17 mouse cellular contexts compared by ENCODE assay signal in the genomic region with DNA sequence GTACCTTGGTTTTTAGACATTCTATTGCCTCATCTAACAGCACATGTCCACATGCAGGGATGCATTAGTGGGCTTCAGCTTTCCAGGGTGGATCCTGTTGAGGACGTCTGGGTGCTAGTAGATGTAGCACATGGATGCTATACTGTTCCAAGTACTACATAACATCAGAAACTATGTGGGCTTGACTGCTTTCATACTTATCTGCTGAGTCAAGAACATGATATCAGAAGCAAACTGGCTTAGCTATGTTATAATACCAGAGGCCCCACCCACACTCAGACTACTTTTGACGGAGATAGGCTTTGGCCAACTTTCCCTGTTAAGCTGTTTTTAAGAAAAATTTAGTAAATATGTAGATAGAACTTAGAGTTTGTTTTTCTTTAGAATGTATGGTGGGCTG. TPM values are rescaled to one million over a fixed set of nuclear protein-coding genes. Genes with fewer than 3 reads are reported as not detected.
DNase-seq lines count a peak whose midpoint lies in the region; ATAC-seq and TF ChIP-seq lines count a peak whose summit lies in the region.
"Had no signal": no experiment of that assay in that cellular context is flagged by ENCODE, and none has a peak within 500 bp of the region (broad histone marks: within the 10 kb centered on the region; RNA-seq: fewer than 3 reads in every experiment).

No protein-coding gene starts in this region.

- no peaks in the 10 kb centered on the region for H3K27me3 ChIP-seq in forebrain, embryonic 11.5 days (ENCODE audit: control insufficient read depth, insufficient read depth, low read length)
- no peaks in the 10 kb centered on the region for H3K27me3 ChIP-seq in forebrain, embryonic 14.5 days (replicated peaks; ENCODE audit: control insufficient read depth, insufficient read depth, low read length)
- no peaks in the 10 kb centered on the region for H3K27me3 ChIP-seq in lung, embryonic 14.5 days (ENCODE audit: insufficient read depth, low read length)
- 0 out of 2 replicates have a peak, but pooled peaks cover 4% of the 10 kb centered on the region for H3K27me3 ChIP-seq in liver, embryonic 15.5 days
- H3K27me3 ChIP-seq in hindbrain, postnatal 0 days (ENCODE audit: insufficient read depth, low read length), result no peaks in the 10 kb centered on the region
- H3K27me3 ChIP-seq: limb, embryonic 12.5 days had no signal

- peak overlapping the region; percentile 8; the same call in 1 of the 2 replicates for H3K4me2 ChIP-seq in forebrain, embryonic 11.5 days (ENCODE audit: low read depth, low read length, severe bottlenecking)
- no peak overlapping the region for H3K4me2 ChIP-seq in forebrain, embryonic 14.5 days (ENCODE audit: low read length)
- peak overlapping the region; percentile 46 for H3K4me2 ChIP-seq in lung, embryonic 14.5 days
- peak overlapping the region; percentile 81 for H3K4me2 ChIP-seq in liver, embryonic 15.5 days
- no peak overlapping the region for H3K4me2 ChIP-seq in hindbrain, postnatal 0 days (ENCODE audit: low read depth, low read length)

- 82% methylated on average over 2 of the region's 2 CpGs for WGBS in forebrain, embryonic 11.5 days
- 89% methylated on average over 2 of the region's 2 CpGs for WGBS in forebrain, embryonic 14.5 days
- 74% methylated on average over 2 of the region's 2 CpGs for WGBS in lung, embryonic 14.5 days
- WGBS in lung, adult 2 months, result 58% methylated on average over 2 of the region's 2 CpGs
- WGBS in liver, embryonic 15.5 days (ENCODE audit: insufficient replicate concordance), result 27% methylated on average over 2 of the region's 2 CpGs
- WGBS in hindbrain, postnatal 0 days, result 86% methylated on average over 2 of the region's 2 CpGs

- peak; percentile 18 for DNase-seq in forebrain, embryonic 11.5 days (ENCODE audit: low spot score)
- no peak for DNase-seq in forebrain, embryonic 14.5 days (ENCODE audit: low spot score)
- DNase-seq in lung, embryonic 14.5 days, result no peak
- DNase-seq in lung, adult 2 months, result no peak
- DNase-seq in c-Kit-positive CD71-positive TER-119-positive erythroid progenitor cells, embryonic 14.5 days (ENCODE audit: low spot score), result peak; percentile 77
- no peak for DNase-seq in urinary bladder, postnatal 4 days (ENCODE audit: low spot score in 2 of 2)
- no peak for DNase-seq in hindbrain, postnatal 0 days (ENCODE audit: low spot score)
- DNase-seq: forebrain, postnatal 0 days; gastrocnemius, postnatal 36 days; thymus, postnatal 36 days had no signal

- no peak overlapping the region for H3K9ac ChIP-seq in forebrain, embryonic 11.5 days (ENCODE audit: low read length)
- H3K9ac ChIP-seq in forebrain, embryonic 14.5 days (ENCODE audit: low read length), result no peak overlapping the region
- no peak overlapping the region for H3K9ac ChIP-seq in lung, embryonic 14.5 days
- H3K9ac ChIP-seq in liver, embryonic 15.5 days, result peak overlapping the region; percentile 61
- H3K9ac ChIP-seq in hindbrain, postnatal 0 days (replicated peaks; ENCODE audit: low read length), result no peak overlapping the region
- H3K9ac ChIP-seq: forebrain, postnatal 0 days; limb, embryonic 12.5 days had no signal

- peaks cover 4% of the 10 kb centered on the region for H3K4me1 ChIP-seq in forebrain, embryonic 11.5 days (replicated peaks; ENCODE audit: control insufficient read depth, insufficient read depth, low read length)
- H3K4me1 ChIP-seq in forebrain, embryonic 14.5 days (ENCODE audit: control insufficient read depth, insufficient read depth, low read length), result peaks cover 9% of the 10 kb centered on the region; the same call in 1 of the 2 replicates
- H3K4me1 ChIP-seq in lung, embryonic 14.5 days (ENCODE audit: insufficient read depth), result peaks cover 8% of the 10 kb centered on the region
- H3K4me1 ChIP-seq in lung, adult 2 months (ENCODE audit: control insufficient read depth, insufficient read depth, low read length), result no peaks in the 10 kb centered on the region
- peaks cover 28% of the 10 kb centered on the region for H3K4me1 ChIP-seq in liver, embryonic 15.5 days (replicated peaks)
- peaks cover 5% of the 10 kb centered on the region; the same call in 1 of the 2 replicates for H3K4me1 ChIP-seq in hindbrain, postnatal 0 days (ENCODE audit: insufficient read depth, low read length)

- H3K27ac ChIP-seq in forebrain, embryonic 11.5 days (ENCODE audit: low read depth, low read length), result no peak overlapping the region
- no peak overlapping the region for H3K27ac ChIP-seq in forebrain, embryonic 14.5 days (ENCODE audit: low read depth, low read length)
- no peak overlapping the region for H3K27ac ChIP-seq in lung, embryonic 14.5 days (ENCODE audit: low read depth)
- peak overlapping the region; percentile 94 for H3K27ac ChIP-seq in liver, embryonic 15.5 days (replicated peaks)
- H3K27ac ChIP-seq in hindbrain, postnatal 0 days, result no peak overlapping the region
- H3K27ac ChIP-seq: limb, embryonic 12.5 days had no signal

- ATAC-seq in forebrain, embryonic 11.5 days (replicated peaks; ENCODE audit: low FRiP score), result no peak
- ATAC-seq in forebrain, embryonic 14.5 days, result no peak
- ATAC-seq in lung, embryonic 14.5 days (ENCODE audit: insufficient read depth), result no peak
- peak; percentile 69 for ATAC-seq in liver, embryonic 15.5 days (ENCODE audit: insufficient read depth)
- no peak for ATAC-seq in hindbrain, postnatal 0 days
- ATAC-seq: forebrain, postnatal 0 days; hindbrain, embryonic 16.5 days had no signal

- H3K9me3 ChIP-seq in forebrain, embryonic 11.5 days (ENCODE audit: control insufficient read depth, low read length), result no peaks in the 10 kb centered on the region
- H3K9me3 ChIP-seq in forebrain, embryonic 14.5 days (replicated peaks; ENCODE audit: control insufficient read depth, low read length), result no peaks in the 10 kb centered on the region
- H3K9me3 ChIP-seq in lung, embryonic 14.5 days (ENCODE audit: low read depth, low read length), result no peaks in the 10 kb centered on the region
- no peaks in the 10 kb centered on the region for H3K9me3 ChIP-seq in liver, embryonic 15.5 days (replicated peaks)
- H3K9me3 ChIP-seq in hindbrain, postnatal 0 days (ENCODE audit: low read length), result no peaks in the 10 kb centered on the region
- H3K9me3 ChIP-seq: limb, embryonic 12.5 days had no signal

- peaks cover 16% of the 10 kb centered on the region for H3K36me3 ChIP-seq in forebrain, embryonic 11.5 days (ENCODE audit: control insufficient read depth, insufficient read depth, low read length)
- H3K36me3 ChIP-seq in forebrain, embryonic 14.5 days (ENCODE audit: control insufficient read depth, insufficient read depth, low read length), result peaks cover 37% of the 10 kb centered on the region
- peaks cover 48% of the 10 kb centered on the region for H3K36me3 ChIP-seq in lung, embryonic 14.5 days (ENCODE audit: insufficient read depth)
- H3K36me3 ChIP-seq in liver, embryonic 15.5 days (replicated peaks), result peaks cover 54% of the 10 kb centered on the region
- H3K36me3 ChIP-seq in hindbrain, postnatal 0 days (ENCODE audit: insufficient read depth, low read length), result peaks cover 13% of the 10 kb centered on the region; the same call in 1 of the 2 replicates

- no peak for TF ChIP-seq CTCF in lung, embryonic 14.5 days (IDR thresholded peaks at IDR 0.05; ENCODE audit: low read depth)
- TF ChIP-seq CTCF in lung, adult 2 months (IDR thresholded peaks at IDR 0.05; ENCODE audit: insufficient read depth, low read length), result no peak
- TF ChIP-seq CTCF in hindbrain, postnatal 0 days (IDR thresholded peaks at IDR 0.05; ENCODE audit: low read depth), result no peak

- no peak overlapping the region for H3K4me3 ChIP-seq in forebrain, embryonic 11.5 days (ENCODE audit: low read depth, low read length)
- H3K4me3 ChIP-seq in forebrain, embryonic 14.5 days (ENCODE audit: low read depth, low read length), result no peak overlapping the region
- no peak overlapping the region for H3K4me3 ChIP-seq in lung, embryonic 14.5 days (ENCODE audit: low read depth, low read length)
- no peak overlapping the region for H3K4me3 ChIP-seq in lung, adult 2 months (replicated peaks; ENCODE audit: extremely low read depth, low read depth, low read length)
- peak overlapping the region; percentile 94 for H3K4me3 ChIP-seq in liver, embryonic 15.5 days (replicated peaks)
- no peak overlapping the region for H3K4me3 ChIP-seq in hindbrain, postnatal 0 days (ENCODE audit: low read length)

- no peak for TF ChIP-seq POLR2A in lung, adult 2 months (IDR thresholded peaks at IDR 0.05; ENCODE audit: borderline replicate concordance, extremely low read depth, low read depth, low read length)

RNA-seq across cellular contexts. Expression of a gene that starts 2.8 kb away (rescaled TPM):
- polyA plus RNA-seq in forebrain, embryonic 11.5 days (2014; fragmentation: Nextera tagmentation; extraction: Ambion mirVana), result 274 and 290 TPM in 2 replicates
- 96.7 and 98.6 TPM in 2 replicates for polyA plus RNA-seq in forebrain, embryonic 14.5 days (2014; fragmentation: Nextera tagmentation; extraction: Ambion mirVana)
- 200 and 220 TPM in 2 replicates for polyA plus RNA-seq in lung, embryonic 14.5 days (2014; fragmentation: Nextera tagmentation; extraction: Ambion mirVana)
- polyA plus RNA-seq in lung, adult 2 months (2012; rRNA removed), result 5.9 and 7.2 TPM in 2 replicates
- 171 and 180 TPM in 2 replicates for polyA plus RNA-seq in liver, embryonic 15.5 days (2015; fragmentation: Nextera tagmentation; extraction: Ambion mirVana)
- 39.3 and 40.6 TPM in 2 replicates for total RNA-seq in hindbrain, postnatal 0 days (2014; rRNA removed)
- 41.0 and 41.2 TPM in 2 replicates for polyA plus RNA-seq in hindbrain, postnatal 0 days (2015; fragmentation: Nextera tagmentation; extraction: Ambion mirVana)

RNA-seq across cellular contexts. Expression of a gene that starts 37.2 kb away (rescaled TPM):
- polyA plus RNA-seq in forebrain, embryonic 11.5 days (2014; fragmentation: Nextera tagmentation; extraction: Ambion mirVana), result 1.0 and 1.5 TPM in 2 replicates
- polyA plus RNA-seq in forebrain, embryonic 14.5 days (2014; fragmentation: Nextera tagmentation; extraction: Ambion mirVana), result 0.46 TPM in 1 of 2 replicates, not detected in the other
- 0.37 and 0.45 TPM in 2 replicates for polyA plus RNA-seq in lung, embryonic 14.5 days (2014; fragmentation: Nextera tagmentation; extraction: Ambion mirVana)
- not detected in 2 replicates for polyA plus RNA-seq in lung, adult 2 months (2012; rRNA removed)
- polyA plus RNA-seq in liver, embryonic 15.5 days (2015; fragmentation: Nextera tagmentation; extraction: Ambion mirVana), result 0.23 and 0.46 TPM in 2 replicates
- total RNA-seq in hindbrain, postnatal 0 days (2014; rRNA removed), result not detected in 2 replicates
- 0.28 TPM in 2 replicates for polyA plus RNA-seq in hindbrain, postnatal 0 days (2015; fragmentation: Nextera tagmentation; extraction: Ambion mirVana)
- total RNA-seq: forebrain, postnatal 0 days; gastrocnemius, postnatal 36 days; layer of hippocampus, postnatal 10 days had no signal
- polyA plus RNA-seq: cortical plate, adult 2 months had no signal

RNA-seq across cellular contexts. Expression of a gene that starts 43.8 kb away (rescaled TPM):
- 0.11 and 0.40 TPM in 2 replicates for polyA plus RNA-seq in forebrain, embryonic 11.5 days (2014; fragmentation: Nextera tagmentation; extraction: Ambion mirVana)
- polyA plus RNA-seq in forebrain, embryonic 14.5 days (2014; fragmentation: Nextera tagmentation; extraction: Ambion mirVana), result 0.09 TPM in 1 of 2 replicates, not detected in the other
- 0.11 TPM in 2 replicates for polyA plus RNA-seq in lung, embryonic 14.5 days (2014; fragmentation: Nextera tagmentation; extraction: Ambion mirVana)
- polyA plus RNA-seq in lung, adult 2 months (2012; rRNA removed), result not detected in 2 replicates
- polyA plus RNA-seq in liver, embryonic 15.5 days (2015; fragmentation: Nextera tagmentation; extraction: Ambion mirVana), result 0.07 TPM in 2 replicates
- total RNA-seq in hindbrain, postnatal 0 days (2014; rRNA removed), result not detected in 2 replicates
- 0.14 TPM in 2 replicates for polyA plus RNA-seq in hindbrain, postnatal 0 days (2015; fragmentation: Nextera tagmentation; extraction: Ambion mirVana)
- total RNA-seq: ES-E14; forebrain, postnatal 0 days; gastrocnemius, postnatal 36 days; layer of hippocampus, postnatal 10 days had no signal
- polyA plus RNA-seq: cortical plate, adult 2 months; kidney, embryonic 16.5 days; limb, embryonic 12.5 days had no signal

RNA-seq across cellular contexts. Expression of a gene that starts 55.1 kb away (rescaled TPM):
- 0.09 and 0.12 TPM in 2 replicates for polyA plus RNA-seq in forebrain, embryonic 11.5 days (2014; fragmentation: Nextera tagmentation; extraction: Ambion mirVana)
- polyA plus RNA-seq in forebrain, embryonic 14.5 days (2014; fragmentation: Nextera tagmentation; extraction: Ambion mirVana), result 0.23 TPM in 1 of 2 replicates, not detected in the other
- polyA plus RNA-seq in lung, embryonic 14.5 days (2014; fragmentation: Nextera tagmentation; extraction: Ambion mirVana), result not detected in 2 replicates
- polyA plus RNA-seq in lung, adult 2 months (2012; rRNA removed), result not detected in 2 replicates
- polyA plus RNA-seq in liver, embryonic 15.5 days (2015; fragmentation: Nextera tagmentation; extraction: Ambion mirVana), result not detected in 2 replicates
- not detected in 2 replicates for total RNA-seq in hindbrain, postnatal 0 days (2014; rRNA removed)
- polyA plus RNA-seq in hindbrain, postnatal 0 days (2015; fragmentation: Nextera tagmentation; extraction: Ambion mirVana), result 0.05 and 0.18 TPM in 2 replicates
- total RNA-seq: ES-E14; gastrocnemius, postnatal 36 days; layer of hippocampus, postnatal 10 days had no signal
- polyA plus RNA-seq: cortical plate, adult 2 months; kidney, embryonic 16.5 days had no signal

Comparison
In these comparisons a context has a peak if more than half of its experiments do, and no peak if none do; other contexts are left out.
1. DNase-seq: peak in forebrain, embryonic 11.5 days (single experiment) and c-Kit-positive CD71-positive TER-119-positive erythroid progenitor cells, embryonic 14.5 days (single experiment); none in forebrain, embryonic 14.5 days (single experiment), lung, embryonic 14.5 days (single experiment), lung, adult 2 months (single experiment), urinary bladder, postnatal 4 days (0 of 2) and hindbrain, postnatal 0 days (single experiment).
2. H3K4me2 ChIP-seq: peak in forebrain, embryonic 11.5 days (single experiment), lung, embryonic 14.5 days (single experiment) and liver, embryonic 15.5 days (single experiment); none in forebrain, embryonic 14.5 days (single experiment) and hindbrain, postnatal 0 days (single experiment).